Mouse (Mus musculus) midbrain, embryonic 15.5 days (tissue): ENCODE measurements around the gene Gm28553. TPM values are rescaled to one million over a fixed set of nuclear protein-coding genes. Genes with fewer than 3 reads are reported as not detected.
"Not testable (repeated sequence)": the region's sequence is repeated elsewhere in the genome, so short reads cannot be mapped to it uniquely, and the experiment has no call there.

Experiments used
- ATAC-seq: fragments of 200-750 bp; cut with Nextera tagmentation; replicated peaks from 2 replicates; pipeline ENCODE4 v1.8.0; 2017; ENCODE audit warnings: moderate TSS enrichment
- H3K27ac ChIP-seq: fragments of 300-500 bp; sonication (generic); 2 replicates; pipeline ENCODE4 v1.5.1; 2015; ENCODE audit warnings: mild to moderate bottlenecking, inconsistent platforms
- H3K27me3 ChIP-seq: fragments of 300-500 bp; sonication (generic); replicated peaks from 2 replicates; pipeline ENCODE4 v1.6.1; 2015; ENCODE audit warnings: inconsistent platforms
- H3K36me3 ChIP-seq: fragments of 300-500 bp; sonication (generic); replicated peaks from 2 replicates; pipeline ENCODE4 v1.6.1; 2015; ENCODE audit warnings: inconsistent platforms
- H3K4me1 ChIP-seq: fragments of 300-500 bp; sonication (generic); 2 replicates; pipeline ENCODE4 v1.6.1; 2015; ENCODE audit warnings: inconsistent platforms
- H3K4me2 ChIP-seq: fragments of 300-500 bp; sonication (generic); 2 replicates; pipeline ENCODE4 v1.6.1; 2015; ENCODE audit warnings: inconsistent platforms, mild to moderate bottlenecking, moderate library complexity
- H3K4me3 ChIP-seq: fragments of 300-500 bp; sonication (generic); 2 replicates; pipeline ENCODE4 v1.5.1; 2015; ENCODE audit warnings: mild to moderate bottlenecking, inconsistent platforms
- H3K9ac ChIP-seq: fragments of 300-500 bp; sonication (generic); 2 replicates; pipeline ENCODE4 v1.6.1; 2015; ENCODE audit warnings: mild to moderate bottlenecking, inconsistent platforms
- H3K9me3 ChIP-seq: fragments of 300-500 bp; sonication (generic); 2 replicates; pipeline ENCODE4 v1.6.1; 2016; ENCODE audit warnings: inconsistent platforms
- WGBS: fragments of 180-500 bp; shearing (Covaris S2); methylation state at CpG from one replicate; pipeline ENCODE4 v1.1.7; 2015; ENCODE audit warnings: mixed read lengths; 5-methylcytosine and 5-hydroxymethylcytosine counted together
- polyA plus RNA-seq: library from polyadenylated mRNA; unstranded; fragments of >200 nt; fragmentation: Nextera tagmentation; extraction: Ambion mirVana; gene quantifications from 2 replicates; pipeline ENCODE4 v1.2.1, GENCODE M21; 2015

The Gm28553 gene
- not detected in 2 replicates for polyA plus RNA-seq

DNA sequence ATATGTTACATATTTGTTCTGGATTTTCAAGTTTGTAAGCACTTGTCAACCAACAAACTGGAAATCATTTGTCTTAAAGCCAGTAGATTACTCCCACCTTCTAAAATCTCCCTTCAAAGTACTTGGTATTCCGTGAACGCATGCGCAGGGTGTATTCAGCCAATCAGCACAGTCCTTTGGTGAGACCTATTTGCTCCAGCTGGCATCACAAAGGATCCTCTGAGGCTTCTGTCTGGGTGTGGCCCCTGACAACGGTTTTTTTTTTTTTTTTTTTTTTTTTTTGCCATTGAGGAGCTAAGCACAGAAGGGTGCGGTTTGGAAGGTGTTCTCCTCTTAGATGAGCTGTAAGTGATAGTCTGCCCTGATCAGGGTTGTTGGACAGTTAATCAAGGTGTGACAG, at the start of gene Gm28553:
TSS of gene Gm28553 (plus strand) at position 301 of the 400 bp plus-strand sequence.
- H3K4me3 ChIP-seq, H3K27me3 ChIP-seq, H3K4me1 ChIP-seq, ATAC-seq, H3K9me3 ChIP-seq, H3K9ac ChIP-seq, H3K36me3 ChIP-seq, H3K4me2 ChIP-seq, H3K27ac ChIP-seq: not testable (repeated sequence)
- WGBS = no CpG with 5 or more reads among the region's 5 CpGs
